Mouse (Mus musculus): ENCODE results near the gene Pou2f2.
A peak's percentile ranks its signal among the peaks of the same experiment; 100 is the strongest.

Gene Pou2f2

GRCm38 (mm10) chr7:25088968-25089367 is 90.6 kb downstream of the Pou2f2 start:
- DNase-seq = no peak

DNA sequence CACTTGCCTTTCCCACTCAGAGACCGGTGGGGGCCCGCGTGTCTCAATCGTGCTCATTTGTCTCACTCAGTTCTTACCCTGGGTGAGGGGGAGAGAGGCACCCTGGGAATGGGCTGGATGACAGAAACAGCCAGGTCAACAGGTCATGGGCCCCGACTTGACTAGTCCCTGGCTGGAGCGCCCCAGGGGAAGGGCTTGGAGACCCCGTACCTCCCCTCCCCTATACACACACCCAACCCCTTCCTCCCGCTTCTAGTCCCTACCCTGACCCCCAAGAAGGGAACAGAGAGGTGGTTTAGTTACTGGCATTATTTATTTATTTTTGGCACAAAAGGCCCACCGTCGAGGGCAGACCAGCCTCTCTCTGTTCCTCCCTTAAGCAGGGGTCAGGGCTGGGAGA is 91.0 kb downstream of the Pou2f2 start:
- DNase-seq = no peak

- DNase-seq = no peak
Measured at GRCm38 (mm10) chr7:25087972-25088371, 91.6 kb downstream of the Pou2f2 start.

GRCm38 (mm10) chr7:25087256-25087912 is 92.1 kb downstream of the Pou2f2 start:
- no peak for DNase-seq

GRCm38 (mm10) chr7:25086656-25087055 is 92.9 kb downstream of the Pou2f2 start:
- DNase-seq = no peak

DNA sequence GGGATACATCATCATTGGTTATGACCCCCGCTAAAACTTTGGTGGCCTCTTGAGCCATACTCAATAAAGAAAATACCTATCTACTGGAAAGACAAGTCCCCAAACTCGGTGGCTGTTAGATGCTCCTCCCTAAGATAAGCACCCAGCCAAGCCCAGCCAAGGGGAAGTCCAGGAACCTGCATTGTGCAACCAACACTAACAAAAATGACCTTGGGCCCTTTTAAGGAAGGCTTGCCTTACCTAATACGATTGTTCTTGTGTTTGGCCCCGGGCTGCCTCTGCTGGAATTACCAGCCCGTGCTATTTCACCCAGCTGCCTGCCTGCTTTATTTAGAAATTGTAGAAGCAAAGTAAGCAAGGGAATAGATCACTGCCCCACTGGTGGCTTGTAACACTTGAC is 94.9 kb downstream of the Pou2f2 start:
- no peak for DNase-seq

DNA sequence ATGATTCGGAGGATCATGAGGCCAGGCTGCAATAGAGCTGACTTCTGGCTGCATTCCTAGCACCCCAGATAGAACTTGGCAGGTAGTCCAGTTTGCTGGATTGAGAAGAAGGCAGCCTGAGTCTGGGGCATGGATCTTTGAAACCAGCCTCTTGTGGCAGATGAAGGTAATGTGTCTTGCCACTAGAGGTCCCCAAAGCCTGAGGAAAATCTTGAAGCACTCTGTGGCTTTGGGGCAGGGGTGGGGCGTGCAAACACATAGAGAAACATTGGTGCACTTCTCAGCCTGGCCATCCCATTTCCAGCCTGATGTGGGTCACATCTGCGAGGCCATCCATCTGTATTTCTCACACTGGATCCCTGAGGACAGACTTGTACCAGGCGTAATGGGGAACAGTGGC is 97.0 kb downstream of the Pou2f2 start:
- peak; percentile 54 for DNase-seq

DNA sequence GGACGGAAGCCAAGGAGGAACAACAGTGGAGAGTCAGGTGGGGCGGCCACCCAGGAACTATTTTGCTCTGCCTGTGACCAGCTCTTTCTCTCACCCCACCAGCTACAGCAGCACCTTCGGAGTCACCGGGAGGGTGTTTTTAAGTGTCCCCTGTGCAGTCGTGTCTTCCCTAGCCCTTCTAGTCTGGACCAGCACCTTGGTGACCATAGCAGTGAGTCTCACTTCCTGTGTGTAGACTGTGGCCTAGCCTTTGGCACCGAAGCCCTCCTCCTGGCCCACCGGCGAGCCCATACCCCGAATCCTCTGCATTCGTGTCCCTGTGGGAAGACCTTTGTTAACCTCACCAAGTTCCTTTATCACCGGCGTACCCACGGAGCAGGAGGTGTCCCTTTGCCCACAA is 99.1 kb downstream of the Pou2f2 start:
- DNase-seq = no peak

GRCm38 (mm10) chr7:25079496-25080026 is 100.0 kb downstream of the Pou2f2 start:
- no peak for DNase-seq

DNA sequence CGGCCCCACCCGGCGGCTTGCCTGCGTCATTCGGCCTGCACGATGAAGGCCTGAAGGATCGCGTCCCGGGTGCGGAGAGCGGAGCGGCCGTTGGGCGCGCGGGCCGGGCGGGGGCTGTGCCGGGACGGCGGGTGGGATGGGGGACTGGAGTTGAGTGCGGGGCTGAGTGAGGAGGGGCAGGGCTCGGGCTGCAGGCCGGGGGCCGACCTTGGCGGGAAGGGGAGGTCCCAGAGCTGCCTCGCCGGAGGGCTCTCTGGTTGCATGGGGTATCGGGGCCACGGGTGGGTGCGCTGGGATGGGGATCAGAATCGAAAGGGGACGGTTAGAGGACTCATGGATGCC is 102.1 kb downstream of the Pou2f2 start:
- DNase-seq = no peak

DNA sequence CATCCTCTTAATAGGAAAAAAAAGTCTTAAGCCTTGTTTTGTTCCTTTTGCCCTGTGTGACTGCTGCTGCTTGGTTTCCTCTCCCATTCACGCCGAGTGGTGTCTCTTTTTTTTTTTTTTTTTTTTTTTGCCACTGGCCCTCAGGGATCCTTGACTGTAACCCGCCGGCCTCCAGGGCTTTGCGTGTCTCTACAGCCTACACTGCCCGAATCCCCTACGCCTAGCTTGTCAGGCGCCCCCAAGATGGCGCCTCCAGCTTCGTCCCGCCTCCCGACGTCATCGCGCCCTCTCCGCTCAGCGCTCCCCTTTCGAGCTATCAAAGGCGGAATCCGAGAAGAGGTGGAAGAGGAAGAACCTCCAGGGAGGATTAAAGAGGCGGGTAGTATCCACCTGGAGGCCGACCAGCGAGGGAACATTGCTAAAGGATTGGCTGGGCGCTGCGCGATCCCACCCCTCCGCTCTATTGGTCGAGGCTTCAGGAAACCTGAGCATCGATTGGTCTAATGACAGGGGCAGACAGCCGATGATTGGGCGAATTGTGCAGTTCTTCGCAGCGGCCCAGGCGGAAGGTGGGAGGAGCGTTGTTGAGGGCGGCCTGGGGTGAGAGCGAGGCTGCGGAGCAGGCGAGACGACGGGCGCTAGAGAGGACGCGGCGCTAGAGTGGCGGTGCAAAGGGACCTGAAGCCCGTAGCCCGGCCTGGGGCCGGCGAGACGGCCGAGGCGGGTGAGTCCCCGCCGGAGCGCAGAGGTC is 102.7 kb downstream of the Pou2f2 start:
- DNase-seq = peak; percentile 95

- no peak for DNase-seq
Measured at GRCm38 (mm10) chr7:25076296-25076662, 103.2 kb downstream of the Pou2f2 start.

- peak; percentile 71 for DNase-seq
Measured at GRCm38 (mm10) chr7:25073924-25074323, 105.6 kb downstream of the Pou2f2 start.

- DNase-seq = peak; percentile 71
Measured at GRCm38 (mm10) chr7:25072716-25073390, 106.7 kb downstream of the Pou2f2 start.

DNA sequence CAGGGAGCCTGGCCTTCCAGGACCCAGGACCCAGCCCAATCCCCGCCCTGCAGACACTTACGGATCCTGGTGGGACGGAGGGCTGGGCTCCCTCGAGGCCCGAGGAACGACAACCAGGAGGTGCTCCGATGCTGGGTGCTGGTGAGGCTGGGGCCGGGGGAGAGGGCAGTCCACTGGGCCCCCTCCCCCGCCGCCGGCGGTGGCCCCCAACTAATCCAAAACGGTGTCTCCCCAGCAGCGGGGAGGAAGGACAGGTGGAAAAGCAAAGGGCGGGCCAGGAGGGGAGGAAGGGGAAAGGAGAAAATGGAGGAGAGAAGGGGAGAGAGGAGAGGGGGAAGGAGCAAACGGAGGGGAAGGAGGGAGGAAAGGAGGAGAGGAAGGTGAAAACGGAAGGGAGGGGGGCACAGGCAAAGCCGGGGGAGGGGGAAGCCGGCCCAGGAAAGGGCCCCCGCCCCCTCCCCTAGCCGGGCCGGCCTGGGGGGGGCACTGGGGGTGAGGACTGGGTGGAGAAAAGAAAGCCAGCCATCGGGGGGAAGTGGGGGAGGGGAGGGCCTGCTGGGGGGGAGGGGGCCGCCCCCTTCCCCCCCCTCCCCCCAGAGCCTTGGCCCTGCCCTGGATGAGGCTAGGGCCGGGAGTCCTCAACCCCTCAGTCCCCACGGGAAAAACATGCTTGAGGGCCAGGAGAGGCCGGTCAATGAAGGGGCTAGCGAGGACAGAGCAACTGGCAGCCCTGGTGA is 107.4 kb downstream of the Pou2f2 start, which contains the start of the genes Grik5 and Zfp574:
TSS of gene Grik5 (minus strand) at position 368 of the 737 bp plus-strand sequence.
TSS of gene Zfp574 (plus strand) at position 589 of the 737 bp plus-strand sequence.
- DNase-seq = no peak

- DNase-seq = peak; percentile 63
Measured at GRCm38 (mm10) chr7:25068724-25069123, 110.8 kb downstream of the Pou2f2 start.

GRCm38 (mm10) chr7:25067909-25068656 is 111.4 kb downstream of the Pou2f2 start:
- DNase-seq = no peak

- DNase-seq = no peak
Measured at GRCm38 (mm10) chr7:25067338-25067737, 112.2 kb downstream of the Pou2f2 start.

- no peak for DNase-seq
Measured at GRCm38 (mm10) chr7:25063900-25064299, 115.6 kb downstream of the Pou2f2 start.

DNA sequence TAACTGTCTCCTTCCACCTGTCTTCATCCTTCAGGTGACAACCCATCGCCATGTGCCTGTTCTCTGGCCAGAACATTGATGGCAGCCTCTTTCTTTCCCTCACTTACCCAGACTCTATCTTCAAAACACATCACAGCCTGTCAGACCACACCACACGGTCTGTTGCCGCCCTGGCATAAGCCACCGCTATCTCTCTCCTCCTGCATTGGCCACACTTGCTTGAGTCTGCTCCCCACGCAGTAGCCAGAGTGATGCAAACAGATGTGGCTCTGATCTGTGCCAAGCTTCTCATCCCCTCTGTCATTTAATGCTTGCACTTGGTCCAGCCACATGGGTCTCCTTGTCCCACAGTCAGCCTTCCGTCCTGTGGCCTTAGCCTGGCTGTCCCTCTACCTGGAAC is 116.2 kb downstream of the Pou2f2 start:
- no peak for DNase-seq

DNA sequence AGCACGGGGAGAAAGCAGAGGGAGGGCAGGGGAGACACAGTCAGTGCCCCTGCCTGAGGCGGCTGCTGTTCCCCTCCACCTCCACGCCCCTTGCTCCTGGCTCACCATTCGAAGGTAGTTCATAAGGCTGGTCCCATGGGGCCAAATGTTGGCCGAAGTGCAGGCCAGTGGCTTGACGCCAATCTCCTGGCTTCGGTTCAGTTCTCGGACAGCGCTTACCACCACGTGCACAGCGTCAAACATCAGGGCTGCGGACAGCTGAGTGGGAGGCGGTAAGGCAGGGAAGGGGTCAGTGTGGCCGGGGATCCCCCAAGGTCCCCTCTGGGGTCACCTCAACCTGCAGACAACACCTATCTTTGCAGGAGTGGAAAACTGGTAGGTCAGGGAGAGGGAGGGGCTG is 120.7 kb downstream of the Pou2f2 start:
- DNase-seq = no peak

GRCm38 (mm10) chr7:25058394-25058793 is 121.1 kb downstream of the Pou2f2 start:
- no peak for DNase-seq

Data from right cerebral cortex, postnatal 14 days (tissue).